Mouse (Mus musculus): ENCODE measurements around the gene Foxc2.
"Not testable (repeated sequence)": the region's sequence is repeated elsewhere in the genome, so short reads cannot be mapped to it uniquely, and the experiment has no call there.

Foxc2 gene

GRCm38 (mm10) chr8:121119635-121120455, 3.9 kb downstream of the Foxc2 start:
- no peak for DNase-seq (ENCODE audit: low spot score in 2 of 2)

GRCm38 (mm10) chr8:121120456-121121419, 4.8 kb downstream of the Foxc2 start:
- no peak for DNase-seq (ENCODE audit: low spot score in 2 of 2)

GRCm38 (mm10) chr8:121121704-121122103, 5.7 kb downstream of the Foxc2 start:
- DNase-seq (ENCODE audit: low spot score in 2 of 2): no peak

GRCm38 (mm10) chr8:121122368-121122767, 6.4 kb downstream of the Foxc2 start:
- DNase-seq (ENCODE audit: low spot score in 2 of 2): no peak

GRCm38 (mm10) chr8:121123113-121123512, 7.1 kb downstream of the Foxc2 start:
- DNase-seq (ENCODE audit: low spot score in 2 of 2): no peak

- no peak for DNase-seq (ENCODE audit: low spot score in 2 of 2)
Measured at GRCm38 (mm10) chr8:121124547-121125239, 8.7 kb downstream of the Foxc2 start.

- peak; percentile 42 to 64 for DNase-seq (ENCODE audit: low spot score in 2 of 2)
Measured at GRCm38 (mm10) chr8:121125311-121125876, 9.4 kb downstream of the Foxc2 start.

- no peak for DNase-seq (ENCODE audit: low spot score in 2 of 2)
Measured at GRCm38 (mm10) chr8:121126191-121126590, 10.2 kb downstream of the Foxc2 start.

- no peak for DNase-seq (ENCODE audit: low spot score in 2 of 2)
Measured at GRCm38 (mm10) chr8:121126694-121127093, 10.7 kb downstream of the Foxc2 start.

GRCm38 (mm10) chr8:121127291-121127701, 11.3 kb downstream of the Foxc2 start:
- DNase-seq (ENCODE audit: low spot score in 2 of 2): no peak

GRCm38 (mm10) chr8:121127756-121128375, 11.9 kb downstream of the Foxc2 start, which contains the start of gene Foxl1:
Gene Foxl1 (plus strand): TSS chr8:121127940.
- no peak for DNase-seq (ENCODE audit: low spot score in 2 of 2)

- no peak for DNase-seq (ENCODE audit: low spot score in 2 of 2)
Measured at GRCm38 (mm10) chr8:121128531-121129264, 12.7 kb downstream of the Foxc2 start.

- DNase-seq (ENCODE audit: low spot score in 2 of 2): no peak
Measured at GRCm38 (mm10) chr8:121129265-121129940, 13.4 kb downstream of the Foxc2 start.

GRCm38 (mm10) chr8:121130522-121130921, 14.6 kb downstream of the Foxc2 start:
- no peak for DNase-seq (ENCODE audit: low spot score in 2 of 2)

- no peak for DNase-seq (ENCODE audit: low spot score in 2 of 2)
Measured at GRCm38 (mm10) chr8:121132961-121133513, 17.1 kb downstream of the Foxc2 start.

- DNase-seq (ENCODE audit: low spot score in 2 of 2): no peak
Measured at GRCm38 (mm10) chr8:121134102-121134501, 18.1 kb downstream of the Foxc2 start.

- DNase-seq (ENCODE audit: low spot score in 2 of 2): no peak
Measured at GRCm38 (mm10) chr8:121134512-121134911, 18.5 kb downstream of the Foxc2 start.

GRCm38 (mm10) chr8:121136856-121137255, 20.9 kb downstream of the Foxc2 start:
- DNase-seq (ENCODE audit: low spot score in 2 of 2): no peak

- DNase-seq (ENCODE audit: low spot score in 2 of 2): not testable (repeated sequence)
Measured at GRCm38 (mm10) chr8:121145457-121146134, 29.6 kb downstream of the Foxc2 start.
